Mouse (Mus musculus): ENCODE data around the gene N4bp2l1. TPM values are rescaled to one million over a fixed set of nuclear protein-coding genes. Genes with fewer than 3 reads are reported as not detected.

The N4bp2l1 gene
- polyA plus RNA-seq (2014; fragmentation: Illumina TruSeq; extraction: RNeasy Lipid Tissue Mini Kit (QIAGEN cat#74804); ENCODE audit: low read depth, low replicate concordance), result 44.4 TPM

GRCm38 (mm10) chr5:150597088-150597487 is at the start of gene N4bp2l1:
Gene N4bp2l1 (minus strand): TSS chr5:150597188.

GRCm38 (mm10) chr5:150521937-150522866 is 74.8 kb downstream of the N4bp2l1 start, which contains the start of gene Brca2:
Gene Brca2 (plus strand): TSS chr5:150522630.

Other genes starting within 250 kb of the N4bp2l1 start
- not detected for gene Zar1l, start 79.0 kb downstream of the N4bp2l1 start, polyA plus RNA-seq (2014; fragmentation: Illumina TruSeq; extraction: RNeasy Lipid Tissue Mini Kit (QIAGEN cat#74804); ENCODE audit: low read depth, low replicate concordance)
- gene Brca2, start 74.6 kb downstream of the N4bp2l1 start, polyA plus RNA-seq (2014; fragmentation: Illumina TruSeq; extraction: RNeasy Lipid Tissue Mini Kit (QIAGEN cat#74804); ENCODE audit: low read depth, low replicate concordance), result 4.3 TPM
- 122 TPM for gene N4bp2l2, start 69.0 kb upstream of the N4bp2l1 start, polyA plus RNA-seq (2014; fragmentation: Illumina TruSeq; extraction: RNeasy Lipid Tissue Mini Kit (QIAGEN cat#74804); ENCODE audit: low read depth, low replicate concordance)
- 54.4 TPM for gene Pds5b, start 76.6 kb upstream of the N4bp2l1 start, polyA plus RNA-seq (2014; fragmentation: Illumina TruSeq; extraction: RNeasy Lipid Tissue Mini Kit (QIAGEN cat#74804); ENCODE audit: low read depth, low replicate concordance)